Mouse (Mus musculus) liver, embryonic 13.5 days (tissue): ENCODE data around the gene Mef2c. TPM values are rescaled to one million over a fixed set of nuclear protein-coding genes. Genes with fewer than 3 reads are reported as not detected.

ENCODE experiments used
- ATAC-seq: fragments of 200-750 bp; cut with Nextera tagmentation; 2 replicates; pipeline ENCODE4 v1.8.0; 2017; ENCODE audit warnings: low read depth, mild to moderate bottlenecking, moderate number of reproducible peaks, moderate library complexity
- DNase-seq: peaks from one replicate; pipeline ENCODE4 v3.0.0; 2022
- H3K27ac ChIP-seq: fragments of 300-500 bp; sonication (generic); 2 replicates; pipeline ENCODE4 v1.5.1; 2015; ENCODE audit warnings: moderate library complexity, mild to moderate bottlenecking, inconsistent platforms
- H3K27me3 ChIP-seq: fragments of 300-500 bp; sonication (generic); 2 replicates; pipeline ENCODE4 v1.6.1; 2015; ENCODE audit warnings: mild to moderate bottlenecking, inconsistent platforms
- H3K36me3 ChIP-seq: fragments of 300-500 bp; sonication (generic); 2 replicates; pipeline ENCODE4 v1.6.1; 2015; ENCODE audit warnings: mild to moderate bottlenecking, inconsistent platforms
- H3K4me1 ChIP-seq: fragments of 300-500 bp; sonication (generic); replicated peaks from 2 replicates; pipeline ENCODE4 v1.6.1; 2015; ENCODE audit warnings: inconsistent platforms
- H3K4me2 ChIP-seq: fragments of 300-500 bp; sonication (generic); 2 replicates; pipeline ENCODE4 v1.6.1; 2015; ENCODE audit warnings: inconsistent platforms, mild to moderate bottlenecking, moderate library complexity
- H3K4me3 ChIP-seq: fragments of 300-500 bp; sonication (generic); replicated peaks from 2 replicates; pipeline ENCODE4 v1.5.1; 2015; ENCODE audit warnings: mild to moderate bottlenecking, inconsistent platforms
- H3K9ac ChIP-seq: fragments of 300-500 bp; sonication (generic); 2 replicates; pipeline ENCODE4 v1.6.1; 2015; ENCODE audit warnings: mild to moderate bottlenecking, inconsistent platforms
- H3K9me3 ChIP-seq: fragments of 300-500 bp; sonication (generic); replicated peaks from 2 replicates; pipeline ENCODE4 v1.6.1; 2016; ENCODE audit warnings: inconsistent platforms
- WGBS: fragments of 180-500 bp; shearing (Covaris S2); methylation state at CpG from one replicate; pipeline ENCODE4 v1.1.7; 2015; ENCODE audit not compliant: insufficient replicate concordance; 5-methylcytosine and 5-hydroxymethylcytosine counted together
- polyA plus RNA-seq: library from polyadenylated mRNA; unstranded; fragments of >200 nt; fragmentation: Nextera tagmentation; extraction: Ambion mirVana; gene quantifications from 2 replicates; pipeline ENCODE4 v1.2.1, GENCODE M21; 2015

Mef2c gene
- polyA plus RNA-seq, 1 experiment from 2014 or later = 15.4 TPM

DNA sequence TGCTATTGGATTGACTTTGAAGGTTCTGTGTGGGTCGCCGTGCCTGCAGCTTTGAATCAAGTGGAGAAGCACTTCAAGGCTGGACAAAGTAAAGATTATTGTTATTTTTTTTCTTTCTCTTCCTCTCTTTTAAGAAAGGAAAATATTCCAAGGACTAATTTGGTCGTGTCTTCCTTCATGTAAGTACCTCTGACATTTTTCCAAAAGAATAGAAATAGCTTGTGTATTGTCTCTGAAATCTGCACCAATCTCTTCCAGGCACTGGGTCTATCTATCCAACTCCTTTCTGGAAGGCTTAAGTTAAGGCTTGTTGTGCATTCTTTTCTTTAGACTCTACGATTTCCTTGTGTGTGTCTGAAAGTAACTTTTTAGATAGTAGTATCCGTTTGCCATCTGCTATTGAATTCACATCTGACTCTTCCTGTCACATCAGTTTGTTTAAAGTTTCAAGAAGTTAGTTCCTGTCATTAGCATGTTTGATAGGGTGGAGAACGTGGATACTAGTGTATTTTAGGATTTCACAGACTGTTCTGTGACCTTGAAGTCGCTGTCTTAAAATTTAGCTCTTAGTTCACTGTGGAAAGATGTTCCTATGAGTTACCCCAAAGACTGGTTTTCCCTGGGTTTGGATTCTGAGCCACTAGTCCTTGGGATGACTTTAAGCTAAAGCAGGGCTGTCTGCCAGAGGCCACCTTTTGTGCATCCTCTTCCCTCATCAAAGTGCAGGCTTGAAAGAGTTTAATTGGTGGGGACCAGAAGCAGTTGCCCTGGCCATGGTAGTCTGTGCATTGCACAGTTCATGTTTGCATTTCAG, 21.3 kb downstream of the Mef2c start:
- Histone ChIP-seq H3K9me3 (no peaks in the 10 kb centered on the region), H3K36me3 (no peaks in the 10 kb centered on the region), H3K27ac (no peak overlapping the region; the same call in 1 of the 2 replicates), H3K9ac (peak overlapping the region; percentile 54), H3K4me3 (peak overlapping the region; percentile 69), H3K27me3 (0 out of 2 replicates have a peak, but pooled peaks cover 3% of the 10 kb centered on the region), H3K4me2 (peak overlapping the region; percentile 81), H3K4me1 (peaks cover 7% of the 10 kb centered on the region)
- 3% methylated on average over 7 of the region's 7 CpGs for WGBS
- ATAC-seq (no peak), DNase-seq (no peak)

DNA sequence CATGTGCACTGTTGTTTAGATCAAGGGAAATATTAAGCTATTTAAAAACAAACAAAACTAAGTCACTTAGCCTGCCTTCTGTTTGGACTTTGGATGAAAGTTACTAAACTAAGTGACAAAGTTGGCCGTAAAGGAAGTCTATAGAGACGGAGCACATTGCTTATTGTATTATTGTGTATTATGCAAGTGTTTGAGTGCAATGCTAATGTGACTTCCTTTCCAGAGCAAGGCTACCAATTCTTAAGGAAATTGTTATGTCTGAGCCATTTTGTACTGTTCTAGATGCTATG, 21.8 kb downstream of the Mef2c start:
- Histone ChIP-seq H3K27me3 (0 out of 2 replicates have a peak, but pooled peaks cover 3% of the 10 kb centered on the region), H3K4me3 (peak overlapping the region; percentile 69), H3K4me2 (peak overlapping the region; percentile 81), H3K9me3 (no peaks in the 10 kb centered on the region), H3K9ac (peak overlapping the region; percentile 54; the same call in 1 of the 2 replicates), H3K27ac (no peak overlapping the region), H3K36me3 (no peaks in the 10 kb centered on the region), H3K4me1 (peaks cover 7% of the 10 kb centered on the region)
- ATAC-seq (no peak), DNase-seq (no peak)
- 7% methylated on average over 2 of the region's 2 CpGs for WGBS

DNA sequence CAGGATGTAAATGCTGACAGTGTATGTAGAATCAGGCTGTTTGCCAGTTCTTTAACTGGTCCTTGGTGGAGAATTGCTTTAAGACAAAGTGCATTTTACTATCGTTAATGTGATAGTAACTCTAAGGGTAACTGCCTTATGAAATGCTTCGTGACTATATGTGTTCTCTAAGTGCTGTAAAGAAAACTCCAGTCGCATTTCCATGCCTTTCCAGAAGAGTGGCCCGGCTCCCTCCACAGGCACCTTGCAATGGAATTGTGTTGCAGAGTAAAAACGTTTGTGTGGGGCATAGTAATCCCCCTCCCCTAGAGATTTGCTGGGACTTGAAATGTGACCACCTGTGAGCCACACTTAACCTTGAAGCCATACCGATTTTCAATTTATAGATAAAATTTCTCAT, 22.2 kb downstream of the Mef2c start:
- peaks cover 7% of the 10 kb centered on the region for H3K4me1 ChIP-seq
- H3K27ac ChIP-seq = no peak overlapping the region
- H3K4me3 ChIP-seq = peak overlapping the region; percentile 69
- H3K4me2 ChIP-seq = peak overlapping the region; percentile 81
- WGBS = 18% methylated on average over 6 of the region's 6 CpGs
- 0 out of 2 replicates have a peak overlapping the region, but pooled peaks have one; percentile 54 for H3K9ac ChIP-seq
- no peak for DNase-seq
- no peaks in the 10 kb centered on the region for H3K36me3 ChIP-seq
- H3K9me3 ChIP-seq = no peaks in the 10 kb centered on the region
- ATAC-seq = no peak
- H3K27me3 ChIP-seq = 0 out of 2 replicates have a peak, but pooled peaks cover 3% of the 10 kb centered on the region

DNA sequence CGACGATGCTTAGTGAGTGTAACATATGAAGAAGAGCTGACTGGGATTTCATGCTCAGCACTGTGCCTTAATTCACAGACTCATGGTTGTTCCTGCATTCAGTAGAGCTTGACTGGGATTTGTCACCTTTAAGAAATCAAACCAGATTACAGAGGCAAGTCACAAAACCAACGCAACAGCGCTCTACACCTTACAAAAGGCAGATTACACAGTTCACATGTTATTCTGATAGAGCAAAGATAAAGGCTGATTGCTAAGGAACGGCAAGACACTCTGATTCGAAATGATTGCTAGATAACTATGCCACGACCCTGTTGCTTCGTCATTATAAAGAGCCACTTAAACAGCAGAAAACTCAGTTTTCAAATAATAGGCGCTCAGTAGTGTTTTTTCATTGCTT, 24.1 kb downstream of the Mef2c start:
- DNase-seq (no peak), ATAC-seq (no peak)
- no peaks in the 10 kb centered on the region for H3K36me3 ChIP-seq
- 35% methylated on average over 9 of the region's 9 CpGs for WGBS
- H3K4me3 ChIP-seq = no peak overlapping the region
- H3K9ac ChIP-seq = no peak overlapping the region
- H3K4me2 ChIP-seq = 0 out of 2 replicates have a peak overlapping the region, but pooled peaks have one; percentile 18
- no peak overlapping the region for H3K27ac ChIP-seq
- no peaks in the 10 kb centered on the region for H3K9me3 ChIP-seq
- 0 out of 2 replicates have a peak, but pooled peaks cover 3% of the 10 kb centered on the region for H3K27me3 ChIP-seq
- peaks cover 11% of the 10 kb centered on the region for H3K4me1 ChIP-seq

DNA sequence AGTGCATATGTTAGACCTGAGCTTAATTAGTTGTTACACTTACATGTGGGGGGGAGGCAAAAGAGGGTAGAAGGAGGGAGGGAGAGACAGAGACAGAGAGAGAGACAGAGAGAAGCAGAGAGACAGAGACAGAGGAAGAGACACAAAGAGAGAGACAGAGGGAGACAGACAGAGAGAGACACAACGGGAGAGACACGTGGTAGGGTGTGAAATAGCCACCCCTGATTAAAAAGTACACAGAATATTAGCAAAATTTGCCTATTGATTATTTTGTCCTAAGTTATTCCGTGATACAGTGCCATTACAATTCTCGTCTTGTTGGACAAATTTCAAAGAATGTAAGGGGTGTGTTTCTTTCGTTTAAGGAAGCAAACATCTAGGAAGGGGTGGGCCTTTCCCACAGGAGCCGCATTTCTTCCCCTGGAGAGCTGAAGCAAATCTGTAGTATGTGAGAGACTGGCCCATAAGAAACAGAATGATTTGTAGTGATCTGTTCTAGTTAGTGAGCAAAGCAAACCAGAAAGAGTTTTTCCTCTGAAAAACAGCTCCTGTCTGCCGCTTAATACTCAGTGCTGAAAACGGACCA, 26.0 kb downstream of the Mef2c start:
- no peak for ATAC-seq
- H3K36me3 ChIP-seq = no peaks in the 10 kb centered on the region
- no peak overlapping the region for H3K27ac ChIP-seq
- 0 out of 2 replicates have a peak overlapping the region, but pooled peaks have one; percentile 0 for H3K4me2 ChIP-seq
- peaks cover 4% of the 10 kb centered on the region; the same call in 1 of the 2 replicates for H3K4me1 ChIP-seq
- WGBS = 48% methylated on average over 8 of the region's 8 CpGs
- H3K27me3 ChIP-seq = no peaks in the 10 kb centered on the region
- no peaks in the 10 kb centered on the region for H3K9me3 ChIP-seq
- no peak for DNase-seq
- no peak overlapping the region for H3K9ac ChIP-seq
- no peak overlapping the region for H3K4me3 ChIP-seq

DNA sequence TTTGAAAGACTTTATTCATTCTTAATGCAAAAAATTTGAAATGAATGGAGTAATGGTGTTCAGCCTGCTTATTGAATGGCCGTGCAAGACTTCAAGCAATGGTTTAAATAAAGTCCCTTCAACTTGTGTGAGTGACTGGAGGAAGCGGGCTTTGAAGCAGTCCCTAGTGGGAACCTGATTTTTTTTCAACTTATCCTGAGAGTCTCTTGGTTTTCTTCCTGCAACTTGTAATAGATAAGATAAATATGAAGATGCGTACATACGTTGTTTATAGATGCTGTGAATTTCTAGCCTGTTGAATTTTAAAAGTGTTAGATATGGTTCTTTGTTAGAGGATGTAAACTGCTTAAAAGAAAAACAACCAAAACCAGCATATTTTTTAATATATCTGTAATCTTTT, 27.1 kb downstream of the Mef2c start:
- DNase-seq (no peak), ATAC-seq (no peak)
- H3K4me1 ChIP-seq = peaks cover 4% of the 10 kb centered on the region; the same call in 1 of the 2 replicates
- H3K9me3 ChIP-seq = no peaks in the 10 kb centered on the region
- no peak overlapping the region for H3K4me2 ChIP-seq
- H3K27me3 ChIP-seq = no peaks in the 10 kb centered on the region
- 37% methylated on average over 4 of the region's 4 CpGs for WGBS
- H3K27ac ChIP-seq = no peak overlapping the region
- no peak overlapping the region for H3K4me3 ChIP-seq
- H3K9ac ChIP-seq = no peak overlapping the region
- no peaks in the 10 kb centered on the region for H3K36me3 ChIP-seq

DNA sequence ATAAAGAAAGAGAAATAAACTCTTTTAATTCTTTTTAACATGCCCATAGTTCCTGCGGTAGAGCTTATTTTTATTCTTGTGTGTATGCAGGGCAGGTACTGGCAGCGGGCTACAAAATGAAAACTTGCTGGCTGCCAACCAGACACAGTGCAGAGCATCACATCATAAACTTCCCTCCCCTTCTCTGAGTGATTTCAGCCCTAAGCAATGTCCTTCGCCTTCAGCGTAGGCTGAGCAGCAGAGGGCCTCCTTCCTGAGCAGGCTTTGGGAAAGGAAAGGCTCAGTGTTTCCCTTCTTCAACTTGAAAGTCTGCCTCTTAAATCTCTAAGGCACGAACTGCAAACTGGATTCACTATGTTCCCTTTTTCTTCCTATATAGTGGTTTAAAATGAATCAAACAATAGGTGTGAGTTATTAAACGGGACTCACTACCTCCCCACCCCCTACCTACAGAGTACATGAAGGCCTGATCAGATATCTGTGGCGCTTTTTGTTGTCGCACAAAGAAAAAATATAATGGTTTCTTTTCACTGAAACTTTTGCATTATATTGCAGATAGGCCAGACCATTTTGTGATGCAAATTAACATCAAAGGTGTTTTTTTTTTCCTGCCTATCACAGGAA, 28.2 kb downstream of the Mef2c start:
- no peaks in the 10 kb centered on the region for H3K9me3 ChIP-seq
- ATAC-seq (no peak), DNase-seq (no peak)
- H3K9ac ChIP-seq = no peak overlapping the region
- H3K27me3 ChIP-seq = no peaks in the 10 kb centered on the region
- H3K4me3 ChIP-seq = no peak overlapping the region
- no peak overlapping the region for H3K27ac ChIP-seq
- H3K4me2 ChIP-seq = peak overlapping the region; percentile 26; the same call in 1 of the 2 replicates
- H3K36me3 ChIP-seq = no peaks in the 10 kb centered on the region
- WGBS = 32% methylated on average over 8 of the region's 8 CpGs
- H3K4me1 ChIP-seq = peaks cover 4% of the 10 kb centered on the region; the same call in 1 of the 2 replicates

DNA sequence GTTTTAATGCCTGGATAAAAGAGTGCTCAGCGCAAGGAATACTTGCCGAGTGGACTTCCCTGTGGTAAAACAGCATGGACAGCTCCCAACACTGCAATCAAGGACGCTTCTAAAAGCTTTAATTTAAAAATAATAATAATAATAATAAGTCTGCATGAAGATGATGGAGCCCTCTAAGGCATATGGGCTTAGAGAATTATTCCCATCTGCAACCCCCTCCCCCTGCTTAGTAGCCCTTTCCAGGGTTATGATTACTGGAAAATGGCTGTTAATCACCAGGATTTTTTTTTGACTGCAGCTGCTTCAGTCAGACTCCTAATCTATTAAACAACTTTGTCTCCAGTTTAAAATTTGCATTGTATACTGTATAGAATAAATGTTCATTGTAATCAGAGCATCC, 32.5 kb downstream of the Mef2c start:
- no peak overlapping the region for H3K9ac ChIP-seq
- no peaks in the 10 kb centered on the region for H3K36me3 ChIP-seq
- H3K4me1 ChIP-seq = peaks cover 4% of the 10 kb centered on the region; the same call in 1 of the 2 replicates
- H3K4me3 ChIP-seq = no peak overlapping the region
- DNase-seq = no peak
- H3K9me3 ChIP-seq = no peaks in the 10 kb centered on the region
- H3K27me3 ChIP-seq = no peaks in the 10 kb centered on the region
- no peak overlapping the region for H3K4me2 ChIP-seq
- no peak for ATAC-seq
- H3K27ac ChIP-seq = no peak overlapping the region
- WGBS = 78% methylated on average over 3 of the region's 3 CpGs

DNA sequence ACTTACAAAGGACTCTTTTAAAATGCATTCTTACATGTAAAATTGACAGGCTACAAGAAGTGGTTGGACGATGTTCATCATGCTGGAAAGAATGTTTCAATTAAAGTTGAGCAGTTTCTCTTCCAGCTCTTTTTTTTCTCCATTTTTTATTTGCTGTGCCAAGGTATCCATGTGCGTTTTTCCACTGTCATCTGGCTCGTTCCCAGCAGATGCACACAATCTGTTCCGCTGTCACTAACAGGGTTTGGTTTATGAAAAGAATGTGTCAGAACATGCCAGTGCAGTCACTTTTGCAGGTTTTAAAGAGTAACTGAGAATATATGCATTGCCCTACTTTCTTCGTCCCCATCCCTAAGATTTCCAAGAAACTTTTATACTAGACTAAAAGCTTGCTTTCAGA, 33.3 kb downstream of the Mef2c start:
- Histone ChIP-seq H3K9me3 (no peaks in the 10 kb centered on the region), H3K4me1 (peaks cover under 1% of the 10 kb centered on the region; the same call in 1 of the 2 replicates), H3K4me2 (no peak overlapping the region), H3K4me3 (no peak overlapping the region), H3K36me3 (no peaks in the 10 kb centered on the region), H3K27me3 (no peaks in the 10 kb centered on the region), H3K9ac (no peak overlapping the region), H3K27ac (no peak overlapping the region)
- WGBS = 75% methylated on average over 5 of the region's 5 CpGs
- no peak for DNase-seq
- no peak for ATAC-seq

DNA sequence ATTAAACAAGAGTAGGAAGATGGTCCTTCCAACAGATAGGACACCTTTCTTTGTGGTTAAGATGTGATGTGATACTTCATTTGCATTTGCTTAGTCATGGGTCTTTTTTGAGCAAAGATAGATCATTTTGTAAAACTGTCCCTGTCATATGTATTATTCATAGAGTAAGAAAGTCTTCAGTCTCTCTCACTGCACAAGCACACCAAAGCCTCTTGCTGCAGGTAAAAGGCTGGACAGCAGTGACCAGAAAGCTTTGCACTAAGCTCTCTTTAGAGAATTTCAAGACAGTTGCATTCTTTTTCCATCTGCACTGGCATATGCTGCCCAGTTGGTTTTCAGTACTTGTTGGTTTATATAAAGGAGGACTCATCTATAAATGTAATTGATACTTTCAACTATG, 36.1 kb downstream of the Mef2c start:
- ATAC-seq = no peak
- no peaks in the 10 kb centered on the region for H3K9me3 ChIP-seq
- no peak overlapping the region for H3K9ac ChIP-seq

DNA sequence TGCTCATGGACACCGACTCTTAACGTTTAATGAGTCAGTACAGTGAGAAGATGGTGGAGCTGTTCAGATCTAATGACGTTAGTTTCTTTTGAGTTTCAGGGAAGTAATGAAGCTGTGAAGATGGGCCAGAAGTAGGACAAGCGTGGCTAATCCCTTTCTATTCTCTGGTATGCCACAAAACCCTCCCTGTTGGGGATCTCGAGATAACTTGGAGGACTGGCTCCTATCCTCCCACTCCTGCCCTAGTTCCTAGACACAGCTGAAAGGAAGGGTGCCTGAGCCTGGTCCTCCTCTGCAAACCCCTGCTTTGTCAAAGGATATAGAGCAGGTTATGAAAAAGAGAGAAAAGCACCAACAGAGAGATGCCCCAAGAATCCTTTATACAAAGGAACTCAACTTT, 38.8 kb downstream of the Mef2c start:
- Histone ChIP-seq H3K9me3 (no peaks in the 10 kb centered on the region), H3K9ac (no peak overlapping the region), H3K4me2 (no peak overlapping the region), H3K4me3 (no peak overlapping the region), H3K4me1 (peaks cover 6% of the 10 kb centered on the region), H3K36me3 (no peaks in the 10 kb centered on the region), H3K27me3 (no peaks in the 10 kb centered on the region), H3K27ac (no peak overlapping the region)
- no peak for DNase-seq
- ATAC-seq = no peak
- WGBS = 55% methylated on average over 5 of the region's 5 CpGs

More for the DNA sequence above, 36.1 kb downstream of the Mef2c start:
- Histone ChIP-seq H3K4me2 (no peak overlapping the region), H3K4me3 (no peak overlapping the region), H3K27ac (no peak overlapping the region), H3K27me3 (no peaks in the 10 kb centered on the region), H3K4me1 (no peaks in the 10 kb centered on the region), H3K36me3 (no peaks in the 10 kb centered on the region)
- DNase-seq = no peak
